Mouse (Mus musculus) right cerebral cortex, postnatal 4 days (tissue): ENCODE results near the gene 1810037I17Rik.
"Not testable (repeated sequence)": the region's sequence is repeated elsewhere in the genome, so short reads cannot be mapped to it uniquely, and the experiment has no call there.

Experiments
- DNase-seq: peaks from one replicate; pipeline ENCODE4 v3.0.0-alpha.2; 2022

Gene 1810037I17Rik

DNA sequence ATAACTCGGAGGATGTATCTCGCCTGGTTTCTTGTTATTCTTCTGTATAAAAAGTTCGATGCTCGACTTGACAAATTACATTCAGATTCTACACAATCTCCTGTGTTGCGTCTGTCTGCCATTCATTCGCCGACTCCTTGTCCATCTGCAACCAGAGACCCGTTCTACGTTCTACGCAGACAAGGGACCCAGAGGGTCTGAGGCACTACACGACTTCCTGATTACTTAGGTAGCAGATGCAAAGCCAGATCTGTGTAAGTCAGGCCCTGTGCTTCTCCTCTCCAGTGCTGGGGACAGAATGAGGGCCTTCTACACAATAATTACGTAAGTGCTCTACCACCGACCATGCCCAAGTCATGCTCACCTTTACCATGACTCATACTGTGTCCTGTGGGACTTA is 13.2 kb downstream of the 1810037I17Rik start:
- DNase-seq, result not testable (repeated sequence)

GRCm38 (mm10) chr3:122939215-122939614 is 15.2 kb downstream of the 1810037I17Rik start:
- DNase-seq, result peak; percentile 45

- no peak for DNase-seq
These were observed 19.4 kb downstream of the 1810037I17Rik start for GRCm38 (mm10) chr3:122943387-122943890.

DNA sequence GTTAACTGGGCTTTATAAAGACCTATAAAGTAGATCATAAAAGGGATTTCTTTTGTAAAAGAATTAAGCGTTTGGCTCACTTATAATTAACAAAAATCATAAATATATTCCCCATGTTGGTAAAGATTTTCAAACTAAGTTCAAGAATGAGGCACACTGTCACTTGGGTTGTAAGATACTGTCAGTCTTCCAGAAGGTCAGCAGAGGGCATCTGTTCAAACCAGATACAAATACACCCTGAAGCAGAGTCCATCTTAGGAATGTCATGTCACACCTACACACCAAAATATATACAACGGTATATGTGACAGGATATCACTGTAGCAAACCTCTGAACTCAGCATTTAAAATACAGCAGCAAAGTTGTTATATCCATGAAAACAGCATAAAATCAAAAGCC is 26.1 kb downstream of the 1810037I17Rik start:
- DNase-seq, result no peak

DNA sequence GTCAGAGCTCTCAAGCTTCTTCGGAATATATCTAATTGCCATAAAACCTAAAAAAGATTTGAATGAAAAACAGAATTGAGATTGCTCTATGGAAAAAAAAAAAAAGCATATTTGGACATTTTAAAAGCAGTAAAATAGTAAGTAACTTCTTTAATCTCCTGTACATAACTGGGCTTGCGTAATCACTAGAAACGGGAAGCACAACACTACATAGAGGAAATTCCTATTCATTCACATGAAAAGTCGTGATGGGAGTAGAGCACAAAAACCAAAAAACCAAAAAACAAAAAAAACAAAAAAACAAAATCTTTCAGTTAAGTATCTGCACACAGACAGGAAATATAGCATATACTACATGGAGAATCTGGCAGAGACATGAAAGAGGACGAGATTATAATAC is 40.3 kb downstream of the 1810037I17Rik start:
- DNase-seq, result no peak

- no peak for DNase-seq
These were observed 44.4 kb downstream of the 1810037I17Rik start for GRCm38 (mm10) chr3:122968391-122968790.

- no peak for DNase-seq
These were observed 48.3 kb downstream of the 1810037I17Rik start for GRCm38 (mm10) chr3:122972126-122972822.

DNA sequence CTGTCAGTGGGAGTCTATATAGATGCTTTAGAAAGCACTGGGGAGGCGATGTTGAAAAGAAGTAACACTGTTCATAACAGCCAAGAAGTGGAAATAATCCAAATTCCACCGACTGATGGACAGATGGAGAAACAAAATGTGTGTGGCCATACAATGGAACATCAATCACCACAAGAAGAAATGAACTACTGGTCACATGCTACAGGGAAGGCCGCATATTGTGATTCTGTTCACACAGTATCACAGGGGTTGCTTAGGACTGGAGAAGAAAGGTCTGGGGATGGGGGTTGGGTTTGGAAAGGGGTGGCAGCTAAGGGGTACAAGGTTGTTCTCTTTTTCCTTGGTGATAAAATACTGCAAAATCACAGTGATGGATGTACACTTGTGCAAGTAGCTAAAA is 50.8 kb downstream of the 1810037I17Rik start:
- DNase-seq, result no peak

GRCm38 (mm10) chr3:122975363-122975762 is 51.4 kb downstream of the 1810037I17Rik start:
- no peak for DNase-seq
